Mouse (Mus musculus) granulocyte monocyte progenitor cell, adult 5-6 weeks (primary cell): ENCODE measurements around the gene Bcl11a. TPM values are rescaled to one million over a fixed set of nuclear protein-coding genes. Genes with fewer than 3 reads are reported as not detected.
A peak's percentile ranks its signal among the peaks of the same experiment; 100 is the strongest.

Experiments used
- ATAC-seq: replicated peaks from 2 replicates; pipeline ENCODE4 v1.8.0; 2016; ENCODE audit warnings: mild to moderate bottlenecking, moderate TSS enrichment, inconsistent platforms; ENCODE audit not compliant: poor library complexity, severe bottlenecking
- total RNA-seq, 2 experiments: library from RNA; stranded (forward) in 1 of 2; stranded (reverse) in 1 of 2; fragments of 200-712, 200-1000 nt in 1 of 2; fragments of >200 nt in 1 of 2; fragmentation: Nextera tagmentation in 1 of 2; gene quantifications; 2 replicates each; pipeline ENCODE4 v1.2.3; 2014 to 2017

Bcl11a gene
- total RNA-seq, 2 experiments from 2014 or later, result 16.0 to 33.7 TPM

- ATAC-seq, result no peak
Measured at GRCm38 (mm10) chr11:24079392-24080391, 1.8 kb downstream of the Bcl11a start.

DNA sequence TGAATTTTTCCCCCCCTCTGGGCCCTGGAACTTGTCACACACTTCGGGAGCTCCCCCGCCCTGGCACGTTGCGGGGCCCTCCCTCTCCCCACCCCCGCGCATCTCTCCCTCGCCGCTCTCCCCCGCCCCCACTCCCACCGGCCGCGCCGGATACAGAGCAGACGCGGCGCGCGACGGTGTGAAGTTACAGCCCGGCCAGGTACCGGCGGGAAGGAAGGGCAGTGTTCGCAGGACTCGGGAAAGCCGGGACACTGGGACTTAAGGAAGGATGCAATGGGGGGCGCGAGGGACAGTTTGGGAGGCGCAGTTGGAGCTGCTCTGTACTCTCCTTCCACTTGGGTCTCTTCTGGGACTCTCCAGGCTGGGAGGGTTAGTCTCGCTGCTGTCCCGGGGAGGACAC, 2.7 kb downstream of the Bcl11a start:
- no peak for ATAC-seq

GRCm38 (mm10) chr11:24081016-24081686, 3.3 kb downstream of the Bcl11a start:
- ATAC-seq, result peak; percentile 37

GRCm38 (mm10) chr11:24081687-24082384, 4.0 kb downstream of the Bcl11a start:
- ATAC-seq, result 0 out of 2 replicates have a peak, but pooled peaks have one; percentile 10

DNA sequence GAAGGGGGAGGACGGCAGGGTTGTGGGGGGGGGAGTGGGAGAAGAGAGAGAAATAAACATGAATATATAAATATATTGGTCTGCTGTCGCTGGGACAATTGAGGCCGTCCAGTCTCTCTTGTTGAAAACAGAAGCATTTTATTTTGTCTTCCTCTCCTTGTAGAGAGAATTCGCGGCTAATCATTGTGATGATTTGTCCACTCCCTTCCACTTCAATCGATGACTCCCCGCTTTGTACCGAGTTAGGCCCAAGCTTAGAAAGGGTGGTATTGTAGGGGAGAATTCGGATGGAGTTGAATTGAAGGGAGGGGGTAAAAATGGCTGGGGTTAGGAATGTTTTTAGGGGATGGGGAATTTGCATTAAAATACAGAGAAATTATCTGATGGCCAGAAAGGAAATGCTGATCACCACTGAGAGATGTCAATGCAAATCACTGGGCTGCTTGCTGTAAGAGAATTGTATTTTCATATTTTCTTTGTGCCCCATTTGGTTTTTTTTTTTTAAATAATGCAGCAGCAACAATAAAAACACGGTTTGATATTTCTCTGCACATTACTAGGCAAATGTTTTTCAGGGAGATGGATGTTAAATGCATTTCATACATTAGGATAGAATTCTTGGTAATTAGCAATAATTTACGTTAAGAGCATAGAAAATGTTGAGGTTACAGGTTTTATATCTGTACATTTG, 4.7 kb downstream of the Bcl11a start:
- no peak for ATAC-seq

DNA sequence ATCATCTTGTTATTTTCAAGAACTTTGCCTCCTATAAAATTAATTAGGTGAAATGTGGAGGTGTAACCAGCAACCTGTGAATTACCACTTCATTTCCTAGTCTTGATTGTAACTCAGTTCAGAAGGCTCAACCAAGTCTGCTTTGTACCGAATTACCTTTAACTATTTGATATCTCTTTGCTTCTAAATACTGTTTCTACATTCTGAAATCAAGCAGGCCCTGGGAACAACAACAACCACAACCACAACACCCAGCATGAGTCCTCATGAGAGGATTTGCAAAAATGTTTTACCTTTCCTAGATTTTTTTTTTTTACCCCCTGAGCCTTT, 5.2 kb downstream of the Bcl11a start:
- ATAC-seq, result no peak

GRCm38 (mm10) chr11:24083423-24083822, 5.6 kb downstream of the Bcl11a start:
- ATAC-seq, result no peak

DNA sequence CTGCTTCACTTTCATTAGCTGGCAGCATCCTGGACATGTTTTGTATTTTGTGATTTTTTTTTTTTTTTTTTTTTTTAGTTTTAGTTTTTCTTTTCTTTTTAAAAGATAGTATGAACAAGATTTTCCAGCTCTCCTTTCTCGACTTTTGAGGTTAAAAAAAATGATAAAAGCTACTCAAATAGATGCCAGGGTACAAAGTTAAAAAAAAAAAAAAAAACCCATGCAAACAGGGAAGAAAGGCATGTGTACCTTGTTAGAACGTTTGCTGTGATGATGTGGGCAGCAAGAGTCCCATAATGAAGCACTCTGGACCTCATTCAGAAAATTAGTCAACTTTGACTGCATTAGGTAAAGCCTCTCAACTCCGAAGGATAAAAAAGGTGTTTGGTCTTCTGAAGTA, 6.2 kb downstream of the Bcl11a start:
- ATAC-seq, result no peak

DNA sequence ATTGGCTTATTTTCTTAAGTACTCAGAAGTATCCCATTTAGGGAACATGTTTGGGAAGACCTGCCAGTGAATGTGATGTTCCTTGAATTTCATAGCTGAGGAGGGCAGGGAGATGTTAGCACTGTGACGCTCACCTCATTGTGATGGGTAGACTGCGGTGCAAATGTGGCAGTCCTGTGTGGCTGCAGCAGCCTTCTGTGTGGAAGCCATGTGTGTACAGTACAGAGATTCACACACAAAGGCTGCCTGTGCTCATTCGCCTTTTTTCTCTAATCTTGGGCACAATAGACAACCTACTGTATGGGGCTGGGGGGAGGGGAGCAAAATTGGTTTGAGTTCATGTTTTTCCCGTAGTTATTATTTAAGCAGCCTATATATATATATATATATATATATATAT, 6.7 kb downstream of the Bcl11a start:
- no peak for ATAC-seq

GRCm38 (mm10) chr11:24085986-24086385, 8.1 kb downstream of the Bcl11a start:
- no peak for ATAC-seq

DNA sequence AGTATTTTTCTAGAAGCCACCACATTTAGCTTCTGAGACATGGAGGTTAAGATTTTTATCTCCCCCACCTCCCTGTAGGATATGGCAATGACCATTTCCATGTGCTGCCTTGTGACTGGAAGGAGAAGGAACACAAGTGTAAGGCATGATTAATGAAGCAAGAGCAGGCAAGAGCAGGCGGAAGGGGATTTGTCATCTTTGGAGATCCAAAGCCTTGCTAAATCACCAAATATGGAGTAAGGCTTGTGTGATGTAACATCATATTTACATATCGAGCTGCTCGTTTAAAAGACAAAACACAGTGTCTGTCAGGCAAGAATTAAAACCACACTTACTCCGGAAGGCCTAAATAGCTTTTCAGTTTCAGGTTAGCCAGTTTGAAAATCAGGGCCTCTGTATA, 9.2 kb downstream of the Bcl11a start:
- peak; percentile 92 for ATAC-seq

DNA sequence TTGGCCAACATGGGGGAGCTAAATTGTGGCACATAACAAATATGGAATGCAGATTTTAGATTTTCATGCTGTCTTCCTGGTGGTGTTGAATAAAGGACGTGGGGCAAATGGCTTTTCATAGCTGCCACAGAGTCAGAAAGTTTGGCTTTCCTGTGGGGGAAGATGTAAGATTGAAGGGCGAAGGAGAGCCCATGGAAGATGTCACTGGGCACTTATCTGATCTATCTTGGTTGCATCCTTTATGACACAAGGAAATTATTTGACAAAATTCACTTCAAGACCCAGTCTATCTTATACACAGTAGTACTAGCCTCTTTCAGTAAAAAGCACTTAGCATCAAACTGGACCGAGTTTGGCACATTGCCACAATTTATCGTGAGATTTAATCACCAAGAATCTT, 12.6 kb downstream of the Bcl11a start:
- ATAC-seq, result no peak

GRCm38 (mm10) chr11:24091393-24092080, 13.7 kb downstream of the Bcl11a start:
- no peak for ATAC-seq

DNA sequence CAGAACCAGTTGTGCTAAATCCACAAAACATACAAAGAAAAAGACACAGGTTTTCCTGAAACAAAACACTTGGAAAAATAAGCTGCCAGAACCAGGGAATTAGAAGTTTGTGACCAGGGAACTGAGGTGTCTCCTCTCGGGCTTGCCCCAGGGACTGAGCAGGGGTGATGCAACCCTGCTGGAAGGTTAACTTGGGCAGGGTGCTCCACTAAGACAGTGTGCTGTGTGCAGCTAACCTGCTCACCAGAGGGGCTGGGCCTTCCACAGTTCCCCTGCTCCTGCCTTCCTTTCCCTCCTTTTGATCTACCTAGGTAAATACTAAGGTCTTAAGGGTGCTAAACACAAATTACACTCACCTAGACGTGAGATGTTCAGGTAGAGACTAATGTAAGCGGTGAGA, 14.8 kb downstream of the Bcl11a start:
- 0 out of 2 replicates have a peak, but pooled peaks have one; percentile 47 for ATAC-seq

DNA sequence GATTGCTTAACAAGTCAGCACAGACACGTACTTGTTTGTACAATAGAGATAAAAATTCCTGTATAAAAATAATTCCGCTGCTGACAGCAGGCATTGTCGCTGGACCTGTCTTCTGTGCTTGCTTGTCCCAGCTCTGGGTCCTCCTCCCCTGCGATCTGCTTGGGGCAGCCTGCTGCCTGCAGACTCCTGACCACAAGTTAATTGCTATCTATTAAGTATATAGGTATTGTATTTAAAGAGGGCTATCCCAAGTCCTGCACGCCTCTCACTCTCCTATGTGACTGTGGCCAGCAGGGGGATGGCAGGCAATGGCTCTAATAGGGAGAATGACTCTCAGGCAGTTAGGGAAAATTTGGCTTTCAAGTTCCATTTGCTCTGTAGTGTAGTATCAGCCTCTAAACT, 16.2 kb downstream of the Bcl11a start:
- no peak for ATAC-seq

GRCm38 (mm10) chr11:24095236-24095635, 17.4 kb downstream of the Bcl11a start:
- ATAC-seq, result no peak

DNA sequence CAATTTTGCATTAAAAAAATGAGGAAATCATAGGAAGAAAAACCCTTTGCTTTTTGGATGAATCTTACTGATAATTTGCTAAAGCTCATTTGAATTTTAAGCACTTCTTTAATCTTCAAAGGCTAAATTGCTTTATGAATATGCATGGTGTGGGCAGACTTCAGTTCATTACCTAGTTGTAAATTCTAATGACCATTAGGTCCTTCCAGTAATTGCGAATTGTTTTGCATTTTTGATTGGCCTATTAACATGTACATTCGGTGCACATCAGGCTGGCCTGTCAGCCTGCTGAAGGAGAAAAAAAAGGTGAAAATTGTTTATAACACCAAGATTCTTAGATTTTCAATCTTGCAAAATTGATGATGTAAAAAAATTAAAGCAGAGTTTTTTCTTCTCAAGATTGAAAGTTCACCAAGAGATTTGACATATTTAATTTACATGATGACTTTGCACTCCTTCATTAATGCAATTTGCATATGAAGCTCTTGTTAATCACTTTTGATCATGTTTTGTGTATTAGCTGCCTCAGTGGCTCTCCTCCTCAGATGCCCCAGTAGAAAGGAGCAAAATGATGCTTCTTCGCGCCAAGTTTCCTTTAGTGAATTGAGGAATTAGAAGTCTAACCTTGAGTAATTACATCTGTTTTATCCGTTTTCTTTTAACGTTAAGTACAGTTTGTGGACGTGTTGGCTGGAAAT, 17.9 kb downstream of the Bcl11a start:
- no peak for ATAC-seq

- no peak for ATAC-seq
Measured at GRCm38 (mm10) chr11:24096483-24096882, 18.6 kb downstream of the Bcl11a start.

GRCm38 (mm10) chr11:24097026-24097425, 19.2 kb downstream of the Bcl11a start:
- no peak for ATAC-seq
